Mouse (Mus musculus): ENCODE measurements around the gene Gm20388. TPM values are rescaled to one million over a fixed set of nuclear protein-coding genes. Genes with fewer than 3 reads are reported as not detected.

Gm20388 gene
- polyA plus RNA-seq, 1 experiment from 2014 or later: not detected

DNA sequence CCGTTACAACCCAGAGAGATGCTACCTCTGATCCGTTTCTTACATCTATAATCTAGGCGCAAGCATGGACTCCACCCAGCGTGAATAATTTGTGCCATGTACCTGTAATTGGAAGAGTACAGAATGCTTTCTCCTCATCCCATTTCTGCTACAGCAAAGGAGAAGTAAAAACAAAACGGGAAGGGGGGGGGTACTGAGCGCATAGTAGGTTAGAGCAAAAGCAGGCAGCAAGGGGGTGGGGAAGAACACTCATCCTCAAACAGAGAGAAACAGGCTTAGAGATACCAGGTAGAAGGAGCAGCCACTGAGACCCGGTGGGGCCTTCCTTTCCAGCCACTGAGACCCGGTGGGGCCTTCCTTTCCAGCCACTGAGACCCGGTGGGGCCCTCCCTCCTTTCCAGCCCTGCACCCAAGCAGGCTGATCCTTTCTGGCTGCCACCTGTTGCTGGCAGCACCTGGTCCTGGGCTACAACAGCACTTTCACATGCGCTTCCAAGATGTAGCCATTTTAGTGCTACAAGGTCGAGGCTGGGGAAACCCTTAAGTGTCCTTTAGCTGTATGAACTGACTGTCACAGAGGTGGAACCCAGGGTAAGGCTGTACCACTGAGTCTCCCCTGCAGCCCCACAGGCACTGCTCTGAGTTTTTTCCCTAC lies 4451.3 kb downstream of the Gm20388 start:
- WGBS: 82% methylated on average over 10 of the region's 11 CpGs

DNA sequence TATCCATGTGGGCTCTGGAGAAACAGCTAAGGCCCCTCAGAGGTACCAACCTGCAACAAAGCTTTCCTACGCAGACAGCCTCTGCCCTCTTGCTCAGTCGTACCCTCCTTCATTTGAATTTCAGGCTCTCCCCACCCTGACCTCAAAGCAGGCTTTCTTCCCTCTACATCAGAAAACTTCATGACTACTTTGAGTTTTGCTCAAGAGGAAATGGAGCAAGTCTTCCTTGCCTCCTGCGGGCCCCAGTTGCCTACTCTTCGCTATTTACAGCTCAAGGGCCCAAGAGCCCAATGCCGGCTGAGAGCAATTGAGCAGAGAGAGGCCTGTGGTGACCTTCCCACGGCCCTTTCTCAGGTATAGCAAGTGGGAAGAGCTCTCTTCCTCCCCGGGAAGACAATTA lies 4451.9 kb downstream of the Gm20388 start:
- WGBS: 81% methylated on average over 7 of the region's 7 CpGs
- no peak overlapping the region for H3K9ac ChIP-seq (ENCODE audit: low read depth, low read length)

More for the DNA sequence above, 4451.3 kb downstream of the Gm20388 start:
- Histone ChIP-seq H3K36me3 (ENCODE audit: control insufficient read depth, insufficient read depth, low read length) (no peaks in the 10 kb centered on the region), H3K9me3 (ENCODE audit: control insufficient read depth, low read length) (no peaks in the 10 kb centered on the region), H3K27ac (ENCODE audit: low read depth, low read length) (no peak overlapping the region), H3K4me1 (ENCODE audit: control insufficient read depth, insufficient read depth, low read length) (no peaks in the 10 kb centered on the region), H3K4me3 (ENCODE audit: low read length) (no peak overlapping the region), H3K9ac (ENCODE audit: low read depth, low read length) (no peak overlapping the region), H3K4me2 (replicated peaks; ENCODE audit: low read depth, low read length) (no peak overlapping the region), H3K27me3 (ENCODE audit: control insufficient read depth, insufficient read depth, low read length) (no peaks in the 10 kb centered on the region)
- ATAC-seq (ENCODE audit: low FRiP score, low TSS enrichment): no peak

DNA sequence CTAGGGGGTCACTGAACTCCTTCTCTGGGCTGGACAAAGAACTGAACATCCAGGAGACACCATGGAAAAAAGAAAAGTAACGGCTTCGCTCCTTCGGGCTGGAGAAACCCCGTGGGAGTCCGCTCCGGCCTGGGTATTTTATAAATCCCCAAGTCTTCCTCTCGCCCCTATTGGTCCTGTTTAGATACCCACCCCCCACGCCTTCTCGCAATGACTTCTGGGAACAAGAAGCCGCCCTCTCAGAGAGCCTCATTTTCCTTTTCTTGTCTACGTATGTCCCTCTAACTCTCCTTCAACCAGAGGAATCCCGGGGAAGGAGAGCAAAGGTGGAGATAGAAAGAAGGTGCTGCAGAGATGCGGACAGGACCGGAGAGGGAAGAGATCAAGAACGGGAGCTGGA lies 4452.7 kb downstream of the Gm20388 start:
- H3K36me3 ChIP-seq (ENCODE audit: control insufficient read depth, insufficient read depth, low read length): no peaks in the 10 kb centered on the region
- no peak overlapping the region for H3K4me2 ChIP-seq (replicated peaks; ENCODE audit: low read depth, low read length)
- WGBS: 91% methylated on average over 15 of the region's 15 CpGs
- no peaks in the 10 kb centered on the region for H3K27me3 ChIP-seq (ENCODE audit: control insufficient read depth, insufficient read depth, low read length)
- no peaks in the 10 kb centered on the region for H3K4me1 ChIP-seq (ENCODE audit: control insufficient read depth, insufficient read depth, low read length)
- no peak for ATAC-seq (ENCODE audit: low FRiP score, low TSS enrichment)
- no peak overlapping the region for H3K9ac ChIP-seq (ENCODE audit: low read depth, low read length)
- H3K27ac ChIP-seq (ENCODE audit: low read depth, low read length): no peak overlapping the region
- H3K9me3 ChIP-seq (ENCODE audit: control insufficient read depth, low read length): no peaks in the 10 kb centered on the region
- no peak overlapping the region for H3K4me3 ChIP-seq (ENCODE audit: low read length)

More for the DNA sequence above, 4451.9 kb downstream of the Gm20388 start:
- Histone ChIP-seq H3K4me3 (ENCODE audit: low read length) (no peak overlapping the region), H3K27ac (ENCODE audit: low read depth, low read length) (no peak overlapping the region), H3K4me1 (ENCODE audit: control insufficient read depth, insufficient read depth, low read length) (no peaks in the 10 kb centered on the region), H3K4me2 (replicated peaks; ENCODE audit: low read depth, low read length) (no peak overlapping the region), H3K36me3 (ENCODE audit: control insufficient read depth, insufficient read depth, low read length) (no peaks in the 10 kb centered on the region), H3K9me3 (ENCODE audit: control insufficient read depth, low read length) (no peaks in the 10 kb centered on the region), H3K27me3 (ENCODE audit: control insufficient read depth, insufficient read depth, low read length) (no peaks in the 10 kb centered on the region)
- ATAC-seq (ENCODE audit: low FRiP score, low TSS enrichment): no peak

DNA sequence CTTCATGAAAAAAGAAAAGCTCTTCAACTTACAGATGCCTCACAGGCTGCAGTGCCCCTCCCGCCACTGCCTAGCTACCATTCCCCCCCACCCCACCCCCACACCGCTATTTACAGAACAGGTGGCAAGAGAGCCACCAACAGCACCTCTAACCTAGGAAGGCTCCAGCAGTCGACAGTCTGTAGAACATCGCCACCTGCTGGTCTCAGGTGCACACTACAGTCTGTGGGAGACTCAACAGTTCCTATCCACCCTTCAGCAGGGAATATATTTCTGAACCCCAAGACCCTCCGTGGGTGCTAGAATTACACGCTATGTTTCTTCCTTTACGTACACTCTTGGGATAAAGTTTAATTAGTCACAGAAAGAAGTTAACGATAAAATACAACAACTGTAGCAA lies 4457.6 kb downstream of the Gm20388 start:
- no peak overlapping the region for H3K27ac ChIP-seq (ENCODE audit: low read depth, low read length)
- no peaks in the 10 kb centered on the region for H3K36me3 ChIP-seq (ENCODE audit: control insufficient read depth, insufficient read depth, low read length)
- WGBS: 22% methylated on average over 8 of the region's 8 CpGs
- H3K9me3 ChIP-seq (ENCODE audit: control insufficient read depth, low read length): no peaks in the 10 kb centered on the region
- H3K4me3 ChIP-seq (ENCODE audit: low read length): no peak overlapping the region
- no peaks in the 10 kb centered on the region for H3K4me1 ChIP-seq (ENCODE audit: control insufficient read depth, insufficient read depth, low read length)
- H3K4me2 ChIP-seq (replicated peaks; ENCODE audit: low read depth, low read length): no peak overlapping the region
- H3K9ac ChIP-seq (ENCODE audit: low read depth, low read length): no peak overlapping the region
- no peak for ATAC-seq (ENCODE audit: low FRiP score, low TSS enrichment)
- no peaks in the 10 kb centered on the region for H3K27me3 ChIP-seq (ENCODE audit: control insufficient read depth, insufficient read depth, low read length)

DNA sequence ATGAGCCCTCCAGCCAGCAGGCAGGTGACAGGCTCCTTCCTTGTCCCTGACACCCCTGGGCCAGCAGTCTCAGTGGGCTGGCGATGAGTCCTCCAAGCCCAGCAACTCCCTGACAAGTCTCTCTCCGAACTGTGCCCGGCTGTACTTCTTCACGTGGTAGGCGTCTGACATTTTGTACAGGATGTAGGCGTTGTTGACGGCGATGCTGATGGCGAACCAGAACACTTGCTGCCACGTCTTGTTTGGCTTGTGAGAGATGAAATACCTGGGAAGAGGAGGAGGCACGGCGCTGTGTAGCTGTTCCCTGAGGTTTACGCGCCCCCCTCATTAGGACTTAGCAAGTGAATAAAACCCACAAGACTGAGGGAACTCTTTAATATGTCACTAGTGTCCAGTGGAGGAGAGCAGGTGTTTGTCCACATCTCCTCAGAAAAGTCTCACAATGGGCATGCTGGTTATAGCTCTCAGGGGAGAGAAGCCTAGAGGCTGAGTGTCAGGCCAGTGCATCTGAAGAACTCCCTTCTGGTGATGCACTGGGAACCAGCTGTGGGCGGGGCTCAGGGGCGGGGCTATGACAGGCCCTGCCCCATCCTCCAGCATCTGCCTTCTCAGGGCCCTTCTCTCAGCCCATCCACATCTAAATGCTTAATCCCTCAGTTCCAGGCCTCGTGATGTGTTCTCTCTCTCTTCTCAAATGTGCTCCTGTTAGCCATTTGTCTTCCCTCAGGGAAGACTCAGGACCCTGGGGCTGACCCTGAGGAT lies 4460.0 kb downstream of the Gm20388 start:
- 77% methylated on average over 17 of the region's 17 CpGs for WGBS
- Histone ChIP-seq H3K4me2 (replicated peaks; ENCODE audit: low read depth, low read length) (no peak overlapping the region), H3K9ac (ENCODE audit: low read depth, low read length) (no peak overlapping the region), H3K27me3 (ENCODE audit: control insufficient read depth, insufficient read depth, low read length) (no peaks in the 10 kb centered on the region), H3K27ac (ENCODE audit: low read depth, low read length) (no peak overlapping the region), H3K36me3 (ENCODE audit: control insufficient read depth, insufficient read depth, low read length) (no peaks in the 10 kb centered on the region), H3K4me3 (ENCODE audit: low read length) (no peak overlapping the region), H3K9me3 (ENCODE audit: control insufficient read depth, low read length) (no peaks in the 10 kb centered on the region), H3K4me1 (ENCODE audit: control insufficient read depth, insufficient read depth, low read length) (no peaks in the 10 kb centered on the region)
- no peak for ATAC-seq (ENCODE audit: low FRiP score, low TSS enrichment)

DNA sequence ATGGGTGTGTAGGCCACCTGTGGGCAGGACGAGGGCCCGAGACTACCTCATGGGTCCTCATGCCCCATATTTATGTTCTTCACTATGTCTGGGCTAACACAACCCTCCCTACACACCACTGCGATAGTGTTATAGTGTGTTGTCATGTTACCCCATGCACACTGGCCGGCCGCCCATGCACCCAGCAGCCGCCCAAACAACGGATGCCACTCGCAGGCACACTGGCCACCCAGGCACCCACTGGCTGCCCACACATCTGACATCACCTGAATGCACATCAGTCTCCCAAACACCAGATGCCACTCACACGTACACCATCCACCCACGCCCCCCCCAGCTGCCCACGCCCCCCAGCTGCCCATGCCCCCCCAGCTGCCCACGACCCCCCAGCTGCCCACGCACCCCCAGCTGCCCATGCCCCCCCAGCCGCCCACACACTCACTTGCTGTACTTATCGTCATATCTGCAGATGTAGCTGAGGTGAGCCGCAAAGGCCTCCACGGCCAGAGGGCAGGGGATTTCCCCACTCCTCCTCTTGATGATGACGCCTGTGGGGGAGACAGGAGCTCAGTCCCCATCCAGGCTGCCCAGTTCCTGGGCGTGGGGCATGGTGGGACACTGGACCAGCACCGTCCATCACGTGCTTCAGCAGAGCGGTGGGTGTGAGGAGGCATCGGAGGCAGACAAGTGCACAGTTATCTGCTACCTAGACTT lies 4460.9 kb downstream of the Gm20388 start:
- Histone ChIP-seq H3K4me1 (ENCODE audit: control insufficient read depth, insufficient read depth, low read length) (no peaks in the 10 kb centered on the region), H3K4me3 (ENCODE audit: low read length) (no peak overlapping the region), H3K4me2 (replicated peaks; ENCODE audit: low read depth, low read length) (no peak overlapping the region), H3K9ac (ENCODE audit: low read depth, low read length) (no peak overlapping the region), H3K36me3 (ENCODE audit: control insufficient read depth, insufficient read depth, low read length) (no peaks in the 10 kb centered on the region), H3K27me3 (ENCODE audit: control insufficient read depth, insufficient read depth, low read length) (no peaks in the 10 kb centered on the region), H3K9me3 (ENCODE audit: control insufficient read depth, low read length) (no peaks in the 10 kb centered on the region), H3K27ac (ENCODE audit: low read depth, low read length) (no peak overlapping the region)
- WGBS: 89% methylated on average over 23 of the region's 23 CpGs
- ATAC-seq (ENCODE audit: low FRiP score, low TSS enrichment): peak; percentile 9; the same call in 1 of the 2 replicates

DNA sequence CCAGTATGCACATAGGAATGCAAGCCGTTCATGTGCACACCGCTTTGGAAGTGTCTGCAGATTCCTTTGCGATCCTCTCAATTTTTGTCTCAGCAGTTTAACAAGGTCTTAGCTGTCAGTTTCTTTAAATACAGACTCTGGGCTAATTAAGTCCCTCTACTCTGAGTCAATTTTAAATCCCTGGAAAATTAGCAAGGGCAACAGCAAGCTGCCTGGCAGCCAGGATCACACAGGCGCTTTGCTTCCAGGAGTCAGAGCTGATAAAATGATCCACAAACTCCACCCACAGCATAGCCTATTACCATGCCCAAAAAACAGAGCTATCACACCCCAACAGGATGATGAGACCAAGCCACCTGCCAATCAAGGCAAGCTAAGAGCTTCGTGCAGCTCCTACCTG lies 4463.1 kb downstream of the Gm20388 start:
- no peaks in the 10 kb centered on the region for H3K27me3 ChIP-seq (ENCODE audit: control insufficient read depth, insufficient read depth, low read length)
- no peaks in the 10 kb centered on the region for H3K36me3 ChIP-seq (ENCODE audit: control insufficient read depth, insufficient read depth, low read length)
- 97% methylated on average over 5 of the region's 5 CpGs for WGBS
- no peak overlapping the region for H3K27ac ChIP-seq (ENCODE audit: low read depth, low read length)
- H3K4me1 ChIP-seq (ENCODE audit: control insufficient read depth, insufficient read depth, low read length): no peaks in the 10 kb centered on the region
- no peaks in the 10 kb centered on the region for H3K9me3 ChIP-seq (ENCODE audit: control insufficient read depth, low read length)
- no peak overlapping the region for H3K9ac ChIP-seq (ENCODE audit: low read depth, low read length)
- H3K4me2 ChIP-seq (replicated peaks; ENCODE audit: low read depth, low read length): no peak overlapping the region
- no peak for ATAC-seq (ENCODE audit: low FRiP score, low TSS enrichment)
- H3K4me3 ChIP-seq (ENCODE audit: low read length): no peak overlapping the region

DNA sequence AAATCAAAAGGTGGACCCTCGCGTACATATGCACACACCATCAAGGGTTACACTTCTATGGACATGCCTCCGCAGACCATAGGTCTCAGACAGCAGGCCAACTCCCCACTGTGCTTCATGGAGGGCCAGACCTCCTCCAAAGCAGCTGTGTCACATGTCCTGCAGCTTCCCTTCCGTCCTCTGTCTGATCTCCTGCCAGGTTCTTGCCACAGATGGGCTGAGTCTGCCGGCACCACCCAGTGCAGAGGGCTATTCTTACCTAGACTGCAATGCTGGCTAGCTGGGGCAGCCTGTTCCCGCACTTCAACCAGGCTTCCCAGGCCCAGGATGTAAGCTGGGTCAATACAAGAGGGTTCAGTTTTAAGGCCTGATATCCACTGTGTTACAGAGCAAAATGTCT lies 4464.5 kb downstream of the Gm20388 start:
- ATAC-seq (ENCODE audit: low FRiP score, low TSS enrichment): no peak
- Histone ChIP-seq H3K4me3 (ENCODE audit: low read length) (no peak overlapping the region), H3K27me3 (ENCODE audit: control insufficient read depth, insufficient read depth, low read length) (no peaks in the 10 kb centered on the region), H3K27ac (ENCODE audit: low read depth, low read length) (no peak overlapping the region), H3K4me2 (replicated peaks; ENCODE audit: low read depth, low read length) (no peak overlapping the region), H3K36me3 (ENCODE audit: control insufficient read depth, insufficient read depth, low read length) (no peaks in the 10 kb centered on the region), H3K9me3 (ENCODE audit: control insufficient read depth, low read length) (no peaks in the 10 kb centered on the region), H3K9ac (ENCODE audit: low read depth, low read length) (no peak overlapping the region), H3K4me1 (ENCODE audit: control insufficient read depth, insufficient read depth, low read length) (no peaks in the 10 kb centered on the region)
- WGBS: 73% methylated on average over 6 of the region's 6 CpGs

DNA sequence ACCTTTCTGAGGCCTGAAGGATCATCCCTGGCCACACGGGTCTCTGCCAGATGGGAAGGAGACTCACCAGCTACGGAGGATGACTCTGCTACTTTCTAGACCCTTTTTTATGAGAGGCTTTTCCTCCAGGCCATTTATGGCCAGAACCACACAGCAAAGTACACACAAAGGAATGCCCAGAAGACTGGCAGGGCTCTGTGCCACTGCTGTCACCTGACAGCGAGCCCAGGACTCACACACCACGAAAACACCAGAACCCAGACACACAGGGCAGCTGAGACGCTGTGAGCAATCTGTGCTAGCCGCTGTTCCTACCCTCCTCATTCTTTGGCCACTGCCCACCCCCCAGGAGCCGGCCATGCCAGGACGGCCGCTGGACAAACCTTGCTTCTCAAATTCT lies 4465.1 kb downstream of the Gm20388 start:
- Histone ChIP-seq H3K9me3 (ENCODE audit: control insufficient read depth, low read length) (no peaks in the 10 kb centered on the region), H3K4me3 (ENCODE audit: low read length) (no peak overlapping the region), H3K27me3 (ENCODE audit: control insufficient read depth, insufficient read depth, low read length) (no peaks in the 10 kb centered on the region), H3K9ac (ENCODE audit: low read depth, low read length) (no peak overlapping the region), H3K4me2 (replicated peaks; ENCODE audit: low read depth, low read length) (no peak overlapping the region), H3K4me1 (ENCODE audit: control insufficient read depth, insufficient read depth, low read length) (no peaks in the 10 kb centered on the region), H3K36me3 (ENCODE audit: control insufficient read depth, insufficient read depth, low read length) (no peaks in the 10 kb centered on the region), H3K27ac (ENCODE audit: low read depth, low read length) (no peak overlapping the region)
- no peak for ATAC-seq (ENCODE audit: low FRiP score, low TSS enrichment)
- WGBS: 84% methylated on average over 9 of the region's 9 CpGs
